Mouse (Mus musculus) liver, embryonic 14.5 days (tissue): Measurements from ENCODE around the gene 4931428F04Rik.

Source experiments
- CTCF ChIP-seq: IDR thresholded peaks from 2 replicates; pipeline ENCODE4 v1.5.1; 2016; ENCODE audit warnings: antibody characterized with exemption, low read depth, control low read depth
- EP300 ChIP-seq: IDR thresholded peaks from 2 replicates; pipeline ENCODE4 v1.6.1; 2016; ENCODE audit warnings: antibody characterized with exemption, low read depth

DNA sequence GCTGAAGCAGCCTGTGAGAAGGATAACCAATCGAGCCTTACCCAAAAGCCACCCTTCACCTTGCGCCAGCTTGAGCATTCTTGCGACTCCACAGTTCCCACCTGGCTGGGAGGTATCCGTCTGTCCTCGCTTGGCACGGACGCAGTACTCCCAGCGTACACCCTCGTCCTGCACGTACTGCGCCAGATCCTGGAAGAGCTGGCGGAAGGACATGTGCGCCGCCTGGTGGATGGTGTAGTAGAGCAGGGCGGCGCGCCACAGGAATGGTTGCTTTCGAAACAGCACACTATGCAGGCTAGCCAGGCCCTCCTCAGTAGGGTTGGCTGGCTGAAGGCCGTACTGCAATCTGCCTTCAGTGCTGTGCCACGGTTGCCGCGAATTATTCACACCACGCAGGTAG is 6.6 kb downstream of the 4931428F04Rik start:
- TF ChIP-seq CTCF: peak; percentile 99
- TF ChIP-seq EP300: no peak
